Mouse (Mus musculus) adrenal gland, postnatal 25 days (tissue): Measurements from ENCODE around the gene Fgf6. TPM values are rescaled to one million over a fixed set of nuclear protein-coding genes. Genes with fewer than 3 reads are reported as not detected.

Source experiments
- total RNA-seq: library from RNA; stranded (reverse); gene quantifications from 2 replicates; pipeline ENCODE4 v1.2.3, GENCODE M21; 2021

Gene Fgf6
- total RNA-seq, 1 experiment from 2014 or later: not detected

Other genes starting within 250 kb of the Fgf6 start
- 182 and 198 TPM in 2 replicates for gene Ndufa9, start 166.4 kb upstream of the Fgf6 start, total RNA-seq
- gene Akap3, start 162.5 kb upstream of the Fgf6 start, total RNA-seq: not detected in 2 replicates
- gene Dyrk4, start 93.7 kb upstream of the Fgf6 start, total RNA-seq: not detected in 2 replicates
- 3.7 and 5.9 TPM in 2 replicates for gene Rad51ap1, start 76.0 kb upstream of the Fgf6 start, total RNA-seq
- gene D6Wsu163e, start 75.6 kb upstream of the Fgf6 start, total RNA-seq: 24.7 and 25.1 TPM in 2 replicates
- gene Fgf23, start 57.3 kb downstream of the Fgf6 start, total RNA-seq: not detected in 2 replicates
- 16.1 and 22.9 TPM in 2 replicates for gene Tigar, start 94.0 kb downstream of the Fgf6 start, total RNA-seq
- gene Ccnd2, start 136.6 kb downstream of the Fgf6 start, total RNA-seq: 233 and 374 TPM in 2 replicates